Mouse (Mus musculus) CH12.LX (cell line): ENCODE data around the gene Hcn1.

Experiments used
- CTCF ChIP-seq, 2 experiments: IDR thresholded peaks in 1 of 2; conservative IDR thresholded peaks in 1 of 2; 2 replicates each; pipeline ENCODE4 v1.5.1; 2011 to 2012; ENCODE audit warnings: low read depth in 2 of 2, low read length in 2 of 2, improper control_type of control experiment in 1 of 2, inconsistent platforms in 1 of 2, mild to moderate bottlenecking in 1 of 2, moderate library complexity in 1 of 2
- E2F4 ChIP-seq: IDR thresholded peaks from 2 replicates; pipeline ENCODE4 v1.6.1; 2011; ENCODE audit warnings: low read depth, low read length, improper control_type of control experiment; ENCODE audit not compliant: insufficient replicate concordance
- EP300 ChIP-seq: IDR thresholded peaks from 2 replicates; pipeline ENCODE4 v1.6.1; 2011; ENCODE audit warnings: low read length, improper control_type of control experiment
- ETS1 ChIP-seq: conservative IDR thresholded peaks from 2 replicates; pipeline ENCODE4 v1.6.1; 2012; ENCODE audit warnings: low read depth, mild to moderate bottlenecking, inconsistent platforms, low read length, improper control_type of control experiment, moderate library complexity
- MAX ChIP-seq: IDR thresholded peaks from 2 replicates; pipeline ENCODE4 v1.6.1; 2011; ENCODE audit warnings: low read length, improper control_type of control experiment
- MAZ ChIP-seq: IDR thresholded peaks from 2 replicates; pipeline ENCODE4 v1.6.1; 2012; ENCODE audit warnings: low read depth, mild to moderate bottlenecking, inconsistent platforms, low read length, improper control_type of control experiment, moderate library complexity
- MYC ChIP-seq: IDR thresholded peaks from 2 replicates; pipeline ENCODE4 v1.6.1; 2011; ENCODE audit warnings: low read depth, mild to moderate bottlenecking, improper control_type of control experiment, low read length
- POLR2A ChIP-seq: IDR thresholded peaks from 2 replicates; pipeline ENCODE4 v1.6.1; 2011; ENCODE audit warnings: low read depth, mild to moderate bottlenecking, improper control_type of control experiment, low read length
- RCOR1 ChIP-seq: conservative IDR thresholded peaks from 2 replicates; pipeline ENCODE4 v1.6.1; 2012; ENCODE audit warnings: low read depth, mild to moderate bottlenecking, inconsistent platforms, low read length, improper control_type of control experiment
- SIN3A ChIP-seq: IDR thresholded peaks from 2 replicates; pipeline ENCODE4 v1.6.1; 2012; ENCODE audit warnings: low read length, improper control_type of control experiment, inconsistent platforms
- ZKSCAN1 ChIP-seq: IDR thresholded peaks from 2 replicates; pipeline ENCODE4 v1.6.1; 2012; ENCODE audit warnings: low read depth, inconsistent platforms, low read length, improper control_type of control experiment, borderline replicate concordance
- ZNF384 ChIP-seq: IDR thresholded peaks from 2 replicates; pipeline ENCODE4 v1.6.1; 2012; ENCODE audit warnings: low read depth, low read length, improper control_type of control experiment, inconsistent platforms

- no peak for TF ChIP-seq CTCF (conservative IDR thresholded peaks at IDR 0.05 in 1 of 2, IDR thresholded peaks at IDR 0.05 in 1 of 2; ENCODE audit: low read depth in 2 of 2, low read length in 2 of 2)
- no peak for TF ChIP-seq RCOR1
- no peak for TF ChIP-seq SIN3A
- TF ChIP-seq ZKSCAN1, result no peak
- no peak for TF ChIP-seq ZNF384
- TF ChIP-seq EP300, result no peak
- no peak for TF ChIP-seq POLR2A
- TF ChIP-seq ETS1, result no peak
- no peak for TF ChIP-seq E2F4
- no peak for TF ChIP-seq MAX
- no peak for TF ChIP-seq MYC
- no peak for TF ChIP-seq MAZ
These were observed 56.5 kb downstream of the Hcn1 start for GRCm38 (mm10) chr13:117658414-117659175.
